Mouse (Mus musculus) lung, embryonic 15.5 days (tissue): ENCODE data around the gene Aspg. TPM values are rescaled to one million over a fixed set of nuclear protein-coding genes. Genes with fewer than 3 reads are reported as not detected.

Experiments used
- ATAC-seq: fragments of 200-750 bp; cut with Nextera tagmentation; 2 replicates; pipeline ENCODE4 v1.8.0; 2017; ENCODE audit warnings: moderate number of reproducible peaks, borderline replicate concordance; ENCODE audit not compliant: low FRiP score, low TSS enrichment; ENCODE audit errors: extremely low read depth
- H3K27ac ChIP-seq: fragments of 300-500 bp; sonication (generic); 2 replicates; pipeline ENCODE4 v1.5.1; 2015; ENCODE audit warnings: moderate library complexity, mild to moderate bottlenecking, inconsistent platforms
- H3K27me3 ChIP-seq: fragments of 300-500 bp; sonication (generic); 2 replicates; pipeline ENCODE4 v1.6.1; 2015; ENCODE audit warnings: inconsistent platforms
- H3K36me3 ChIP-seq: fragments of 300-500 bp; sonication (generic); 2 replicates; pipeline ENCODE4 v1.6.1; 2015; ENCODE audit warnings: inconsistent platforms
- H3K4me1 ChIP-seq: fragments of 300-500 bp; sonication (generic); 2 replicates; pipeline ENCODE4 v1.6.1; 2015; ENCODE audit warnings: inconsistent platforms
- H3K4me2 ChIP-seq: fragments of 300-500 bp; sonication (generic); 2 replicates; pipeline ENCODE4 v1.6.1; 2015; ENCODE audit warnings: inconsistent platforms, mild to moderate bottlenecking, moderate library complexity
- H3K4me3 ChIP-seq: fragments of 300-500 bp; sonication (generic); 2 replicates; pipeline ENCODE4 v1.5.1; 2015; ENCODE audit warnings: mild to moderate bottlenecking, inconsistent platforms
- H3K9ac ChIP-seq: fragments of 300-500 bp; sonication (generic); 2 replicates; pipeline ENCODE4 v1.6.1; 2015; ENCODE audit warnings: inconsistent platforms
- H3K9me3 ChIP-seq: fragments of 300-500 bp; sonication (generic); 2 replicates; pipeline ENCODE4 v1.6.1; 2016; ENCODE audit warnings: inconsistent platforms
- WGBS: fragments of 180-500 bp; shearing (Covaris S2); methylation state at CpG from one replicate; pipeline ENCODE4 v1.1.7; 2015; 5-methylcytosine and 5-hydroxymethylcytosine counted together
- polyA plus RNA-seq: library from polyadenylated mRNA; unstranded; fragments of >200 nt; fragmentation: Nextera tagmentation; extraction: Ambion mirVana; gene quantifications from 2 replicates; pipeline ENCODE4 v1.2.1, GENCODE M21; 2015

Aspg gene
- polyA plus RNA-seq, 1 experiment from 2014 or later: 3.4 TPM

DNA sequence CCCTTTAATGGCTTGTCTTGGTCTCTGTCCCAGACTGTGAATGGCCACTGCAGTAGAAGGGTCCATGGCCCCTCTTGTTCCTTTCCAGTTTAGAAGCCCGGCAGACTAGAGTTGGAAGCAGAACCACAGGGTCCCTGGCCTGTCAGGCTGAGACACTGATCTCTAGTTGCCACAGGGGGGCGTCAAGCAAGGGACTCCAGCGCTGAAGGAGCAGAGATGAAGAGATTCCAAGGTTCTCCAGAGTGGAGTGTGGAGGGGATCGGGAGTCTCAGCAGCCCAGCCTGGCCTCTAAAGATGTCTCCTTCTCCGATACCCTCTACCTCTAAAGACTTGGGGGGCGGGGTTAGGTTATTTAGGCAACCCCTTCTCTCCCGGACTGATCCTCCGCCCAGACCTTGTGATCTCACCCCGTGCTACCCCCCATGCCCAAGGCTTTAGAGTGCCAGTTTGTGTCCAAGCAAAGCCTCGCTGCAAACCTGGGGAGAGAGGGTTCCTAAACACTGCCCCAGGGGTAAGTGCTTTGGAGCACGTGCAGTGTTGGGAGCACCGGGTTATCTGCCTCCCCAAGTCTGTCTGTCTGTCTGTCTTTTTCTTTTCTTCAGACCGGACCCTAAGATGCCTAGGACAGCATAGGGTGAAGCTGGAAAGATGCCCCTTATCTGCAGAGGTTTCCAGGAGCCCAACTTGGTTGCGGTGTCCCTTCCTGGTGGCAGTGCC lies 36.8 kb downstream of the Aspg start:
- no peaks in the 10 kb centered on the region for H3K9me3 ChIP-seq
- H3K27me3 ChIP-seq: peaks cover 74% of the 10 kb centered on the region
- H3K4me2 ChIP-seq: peak overlapping the region; percentile 93
- WGBS: 6% methylated on average over 14 of the region's 14 CpGs
- no peak overlapping the region for H3K9ac ChIP-seq
- no peaks in the 10 kb centered on the region for H3K36me3 ChIP-seq
- H3K4me1 ChIP-seq: peaks cover 42% of the 10 kb centered on the region
- H3K4me3 ChIP-seq: peak overlapping the region; percentile 34; the same call in 1 of the 2 replicates
- H3K27ac ChIP-seq: no peak overlapping the region
- no peak for ATAC-seq

DNA sequence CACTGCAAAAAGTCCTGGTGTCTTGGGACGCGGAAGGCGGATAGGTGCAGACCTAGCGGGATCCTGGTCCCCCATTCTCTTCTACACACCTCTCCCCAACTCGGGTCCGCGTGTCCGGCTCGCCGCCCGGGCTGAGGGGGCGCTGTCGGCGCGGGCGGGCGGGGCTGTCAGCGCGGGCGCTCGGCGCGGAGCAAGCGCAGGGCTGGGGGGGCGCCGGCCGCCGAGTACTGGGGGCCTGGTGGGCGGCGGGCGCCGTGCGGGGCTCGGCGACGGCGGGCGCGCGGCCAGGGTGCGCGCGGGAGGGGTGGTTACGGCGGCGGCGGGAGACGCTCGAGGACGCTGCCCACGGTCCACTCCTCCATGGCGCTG lies 37.3 kb downstream of the Aspg start:
- H3K4me1 ChIP-seq: peaks cover 42% of the 10 kb centered on the region
- peak overlapping the region; percentile 13; the same call in 1 of the 2 replicates for H3K9ac ChIP-seq
- peak overlapping the region; percentile 34 for H3K4me3 ChIP-seq
- H3K9me3 ChIP-seq: no peaks in the 10 kb centered on the region
- H3K36me3 ChIP-seq: no peaks in the 10 kb centered on the region
- H3K4me2 ChIP-seq: peak overlapping the region; percentile 93
- 0% methylated on average over 22 of the region's 52 CpGs for WGBS
- H3K27me3 ChIP-seq: peaks cover 74% of the 10 kb centered on the region
- H3K27ac ChIP-seq: no peak overlapping the region
- ATAC-seq: no peak

GRCm38 (mm10) chr12:112144377-112145115 lies 38.1 kb downstream of the Aspg start:
- H3K27me3 ChIP-seq: peaks cover 74% of the 10 kb centered on the region

GRCm38 (mm10) chr12:112145211-112145874 lies 38.9 kb downstream of the Aspg start:
- peak; percentile 29; the same call in 1 of the 2 replicates for ATAC-seq
- 0% methylated on average over 37 of the region's 37 CpGs for WGBS
- Histone ChIP-seq H3K9me3 (no peaks in the 10 kb centered on the region), H3K4me3 (peak overlapping the region; percentile 53), H3K9ac (peak overlapping the region; percentile 15; the same call in 1 of the 2 replicates), H3K4me2 (peak overlapping the region; percentile 93), H3K27ac (no peak overlapping the region), H3K36me3 (no peaks in the 10 kb centered on the region), H3K4me1 (peaks cover 49% of the 10 kb centered on the region), H3K27me3 (peaks cover 74% of the 10 kb centered on the region)

More at GRCm38 (mm10) chr12:112144377-112145115, 38.1 kb downstream of the Aspg start:
- Histone ChIP-seq H3K4me2 (peak overlapping the region; percentile 93), H3K4me1 (peaks cover 42% of the 10 kb centered on the region), H3K9ac (peak overlapping the region; percentile 13; the same call in 1 of the 2 replicates), H3K36me3 (no peaks in the 10 kb centered on the region), H3K27ac (no peak overlapping the region), H3K9me3 (no peaks in the 10 kb centered on the region), H3K4me3 (peak overlapping the region; percentile 34)
- ATAC-seq: no peak
- WGBS: under 1% methylated on average over 46 of the region's 46 CpGs

DNA sequence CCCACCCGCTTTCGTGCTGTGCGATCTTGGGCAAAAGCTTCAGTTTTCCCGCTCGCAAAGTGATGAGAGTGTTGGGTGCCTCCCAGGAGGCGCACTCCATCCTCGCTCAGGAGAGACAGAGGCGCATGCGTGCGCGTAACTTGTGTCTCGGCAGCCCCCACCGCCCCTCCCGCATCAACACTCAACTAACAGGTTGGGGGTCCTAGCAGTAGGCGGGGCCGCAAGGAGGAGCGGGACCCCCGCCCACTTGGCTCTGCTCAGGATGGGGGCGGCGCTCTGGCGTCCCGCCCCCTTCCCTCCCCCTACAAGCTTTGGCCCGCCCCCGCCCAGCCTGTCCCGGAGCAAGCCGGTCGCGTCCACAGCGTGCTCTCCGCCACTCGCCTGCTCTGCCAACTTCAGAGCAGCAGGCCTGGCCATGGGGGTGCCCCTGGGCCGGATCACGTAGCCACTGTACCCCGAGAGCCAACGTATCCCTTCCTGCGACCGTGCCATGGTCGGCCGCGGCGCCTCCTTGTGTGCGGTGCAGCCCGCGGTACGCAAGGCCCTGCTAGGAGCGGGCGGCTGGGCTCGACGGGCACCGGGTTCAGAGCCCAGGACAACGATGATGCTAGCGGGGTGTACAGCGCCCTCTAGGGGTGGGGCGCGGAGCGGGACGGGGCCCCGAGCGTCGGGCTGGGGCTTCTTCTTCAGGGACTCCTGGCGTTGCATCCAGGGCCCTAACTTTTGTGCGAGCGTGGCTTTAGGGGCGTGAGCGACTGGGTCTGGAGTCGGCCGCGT lies 39.6 kb downstream of the Aspg start, which contains the start of gene Kif26a:
Kif26a (plus strand) TSS at position 334 of the 777 bp plus-strand sequence.
- Histone ChIP-seq H3K27ac (peak within 1 kb of the TSS; percentile 25; the same call in 1 of the 2 replicates), H3K27me3 (peaks cover 67% of the 10 kb centered on the region), H3K36me3 (no peaks in the 10 kb centered on the region), H3K4me1 (peaks cover 49% of the 10 kb centered on the region), H3K9me3 (no peaks in the 10 kb centered on the region), H3K9ac (peak within 1 kb of the TSS; percentile 42), H3K4me3 (peak within 1 kb of the TSS; percentile 53), H3K4me2 (peak within 1 kb of the TSS; percentile 93)
- ATAC-seq: peak; percentile 72; the same call in 1 of the 2 replicates
- under 1% methylated on average over 59 of the region's 68 CpGs for WGBS

- WGBS: 40% methylated on average over 5 of the region's 5 CpGs
- peak overlapping the region; percentile 42; the same call in 1 of the 2 replicates for H3K9ac ChIP-seq
- ATAC-seq: no peak
- H3K27ac ChIP-seq: peak overlapping the region; percentile 25; the same call in 1 of the 2 replicates
- H3K9me3 ChIP-seq: no peaks in the 10 kb centered on the region
- peaks cover 55% of the 10 kb centered on the region for H3K4me1 ChIP-seq
- no peaks in the 10 kb centered on the region for H3K36me3 ChIP-seq
- peak overlapping the region; percentile 53 for H3K4me3 ChIP-seq
- peak overlapping the region; percentile 93 for H3K4me2 ChIP-seq
- peaks cover 54% of the 10 kb centered on the region for H3K27me3 ChIP-seq
These were observed 40.9 kb downstream of the Aspg start for GRCm38 (mm10) chr12:112147365-112147764.

GRCm38 (mm10) chr12:112150011-112150410 lies 43.5 kb downstream of the Aspg start:
- peak overlapping the region; percentile 11; the same call in 1 of the 2 replicates for H3K9ac ChIP-seq
- no peak overlapping the region for H3K4me3 ChIP-seq
- H3K27me3 ChIP-seq: peaks cover 28% of the 10 kb centered on the region
- 54% methylated on average over 7 of the region's 7 CpGs for WGBS
- peaks cover 45% of the 10 kb centered on the region for H3K4me1 ChIP-seq
- H3K9me3 ChIP-seq: no peaks in the 10 kb centered on the region
- no peaks in the 10 kb centered on the region for H3K36me3 ChIP-seq
- no peak for ATAC-seq
- no peak overlapping the region for H3K4me2 ChIP-seq
- no peak overlapping the region for H3K27ac ChIP-seq

DNA sequence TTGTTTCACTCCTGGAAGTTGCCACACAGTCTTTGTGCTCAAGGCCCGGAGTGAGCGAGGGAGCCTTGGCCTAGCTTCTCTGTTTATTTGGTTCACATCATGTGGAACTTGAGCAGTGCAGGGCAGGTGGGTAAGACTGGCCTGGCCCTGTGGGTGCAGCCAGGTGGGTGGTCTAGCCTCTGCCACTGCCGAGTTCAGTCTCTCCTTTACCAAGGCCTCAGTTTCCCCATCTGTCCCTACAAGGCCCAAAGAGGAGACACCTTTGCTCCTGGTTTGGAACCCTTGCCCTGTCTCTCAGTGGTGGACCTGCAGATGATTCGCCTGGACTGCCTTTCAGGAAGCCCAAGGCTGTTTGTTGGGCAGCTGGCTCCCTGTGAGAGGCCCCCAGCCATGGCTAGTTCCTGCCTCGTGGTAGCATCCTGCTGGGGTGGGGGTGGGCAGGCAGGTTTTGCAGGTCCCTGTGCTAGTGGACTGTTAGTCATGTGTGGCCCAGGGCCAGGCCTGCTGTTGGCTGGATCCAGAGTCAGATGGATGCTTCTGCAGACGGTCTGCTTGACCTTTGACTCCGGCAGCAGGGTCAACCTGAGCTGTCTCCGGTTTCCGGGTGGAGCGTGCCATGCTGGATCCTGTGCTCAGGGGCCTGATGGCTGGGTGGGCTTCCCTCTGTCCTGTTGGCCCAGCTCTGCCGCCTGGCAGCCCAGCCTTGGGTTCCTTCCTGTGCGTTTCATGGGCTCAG lies 44.9 kb downstream of the Aspg start:
- Histone ChIP-seq H3K4me1 (peaks cover 41% of the 10 kb centered on the region), H3K27ac (peak overlapping the region; percentile 73), H3K9me3 (no peaks in the 10 kb centered on the region), H3K4me2 (no peak overlapping the region), H3K4me3 (no peak overlapping the region), H3K9ac (no peak overlapping the region), H3K27me3 (peaks cover 16% of the 10 kb centered on the region), H3K36me3 (no peaks in the 10 kb centered on the region)
- no peak for ATAC-seq
- 32% methylated on average over 12 of the region's 12 CpGs for WGBS

DNA sequence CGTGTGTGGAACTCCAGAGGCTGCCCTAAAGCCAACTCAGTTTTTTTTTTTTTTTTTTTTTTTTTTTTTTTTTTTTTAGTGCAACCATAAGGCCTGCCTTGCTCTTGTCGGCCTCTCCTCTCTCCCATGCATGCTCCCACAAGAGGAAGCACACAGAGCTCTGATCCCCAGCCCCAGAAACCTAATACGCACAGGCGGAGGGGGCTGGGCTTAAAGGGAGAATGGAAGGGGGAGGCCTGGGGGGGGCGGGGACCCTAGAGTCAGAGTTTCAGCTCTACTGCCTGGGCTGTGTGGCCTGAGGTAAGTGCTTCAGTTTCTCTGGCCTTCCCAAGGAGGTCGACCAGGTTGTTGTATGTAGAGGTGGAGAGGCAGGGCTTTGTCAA lies 45.5 kb downstream of the Aspg start:
- WGBS: 27% methylated on average over 6 of the region's 6 CpGs
- peaks cover 36% of the 10 kb centered on the region for H3K4me1 ChIP-seq
- H3K27ac ChIP-seq: peak overlapping the region; percentile 73; the same call in 1 of the 2 replicates

DNA sequence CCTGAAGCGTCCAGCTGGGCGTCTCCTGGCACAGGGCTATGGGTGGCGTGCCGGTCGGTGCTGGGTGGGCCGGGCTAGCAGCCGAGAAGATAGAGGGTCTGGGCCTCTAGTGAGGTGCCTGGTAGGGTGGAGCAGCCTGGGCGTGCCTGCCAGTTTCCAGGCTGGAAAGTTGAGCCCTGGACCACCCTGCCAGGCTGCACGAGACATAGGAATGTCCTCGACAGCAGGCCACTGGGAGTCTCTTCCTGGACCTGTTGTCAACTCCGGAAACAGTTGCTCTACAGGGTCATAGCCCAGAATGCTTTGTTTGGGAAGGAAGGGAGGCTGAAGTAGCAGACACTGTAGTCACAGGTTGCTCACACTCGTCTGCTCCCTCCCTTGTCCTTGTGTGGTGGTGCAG lies 47.1 kb downstream of the Aspg start:
- 59% methylated on average over 12 of the region's 12 CpGs for whole genome bisulfite sequencing
- Histone ChIP-seq H3K27ac (peak overlapping the region; percentile 65), H3K4me3 (no peak overlapping the region), H3K4me1 (peaks cover 27% of the 10 kb centered on the region), H3K4me2 (peak overlapping the region; percentile 11; the same call in 1 of the 2 replicates), H3K36me3 (no peaks in the 10 kb centered on the region), H3K9ac (no peak overlapping the region), H3K27me3 (no peaks in the 10 kb centered on the region), H3K9me3 (no peaks in the 10 kb centered on the region)
- no peak for ATAC-seq

More for the DNA sequence above, 45.5 kb downstream of the Aspg start:
- H3K9ac ChIP-seq: no peak overlapping the region
- H3K4me2 ChIP-seq: no peak overlapping the region
- H3K36me3 ChIP-seq: no peaks in the 10 kb centered on the region
- no peak overlapping the region for H3K4me3 ChIP-seq
- no peaks in the 10 kb centered on the region for H3K9me3 ChIP-seq
- peaks cover 11% of the 10 kb centered on the region for H3K27me3 ChIP-seq
- ATAC-seq: no peak
